ENCODE assay signal across 15 mouse cellular contexts in the genomic region with DNA sequence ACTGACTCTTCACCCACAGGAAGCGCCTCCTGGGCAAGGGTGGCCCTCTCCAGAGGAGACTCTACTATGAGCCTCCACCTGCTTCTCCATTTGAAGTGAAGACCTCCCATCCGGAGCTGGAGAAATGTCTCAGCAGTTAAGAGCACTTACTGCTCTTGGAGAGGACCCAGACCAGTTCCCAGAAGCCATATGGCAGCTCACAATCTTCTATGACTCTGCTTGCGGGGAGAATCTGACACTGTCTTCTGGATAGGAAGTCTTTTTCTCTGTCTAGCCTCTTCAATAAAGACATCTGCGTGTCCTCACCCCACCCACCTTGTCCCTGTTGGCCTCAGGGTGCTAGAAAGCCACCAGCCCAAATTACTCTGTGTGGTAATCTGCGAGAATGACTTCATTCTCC. TPM values are rescaled to one million over a fixed set of nuclear protein-coding genes. Genes with fewer than 3 reads are reported as not detected.
DNase-seq lines count a peak whose midpoint lies in the region; ATAC-seq and TF ChIP-seq lines count a peak whose summit lies in the region.
"Had no signal": no experiment of that assay in that cellular context is flagged by ENCODE, and none has a peak within 500 bp of the region (broad histone marks: within the 10 kb centered on the region; RNA-seq: fewer than 3 reads in every experiment).

No protein-coding gene starts in this region.

- DNase-seq in cerebellum, adult 2 months, result peak in 1 of 2 experiments; percentile 39
- DNase-seq in heart, postnatal 36 days, result no peak
- DNase-seq in lung, adult 2 months, result no peak
- no peak for DNase-seq in urinary bladder, adult 2 months (ENCODE audit: low spot score)
- DNase-seq: gastrocnemius, postnatal 10 days; kidney, adult 18-20 months; lung, postnatal 14 days had no signal

- no peak for ATAC-seq in cerebellum, adult (ENCODE audit: insufficient number of reproducible peaks, low FRiP score, low TSS enrichment)
- ATAC-seq in heart, embryonic 12.5 days (ENCODE audit: insufficient number of reproducible peaks, low FRiP score), result no peak
- ATAC-seq in lung, embryonic 16.5 days (ENCODE audit: low read depth), result no peak
- ATAC-seq: forebrain, embryonic 15.5 days had no signal

- peaks cover 52% of the 10 kb centered on the region for H3K4me1 ChIP-seq in cerebellum, adult 2 months (ENCODE audit: control insufficient read depth, insufficient read depth, low read length)
- H3K4me1 ChIP-seq in heart, embryonic 12.5 days (replicated peaks), result peaks cover 89% of the 10 kb centered on the region
- H3K4me1 ChIP-seq in lung, embryonic 16.5 days (replicated peaks; ENCODE audit: control insufficient read depth, insufficient read depth, low read length), result peaks cover 84% of the 10 kb centered on the region
- H3K4me1 ChIP-seq in lung, adult 2 months (ENCODE audit: control insufficient read depth, insufficient read depth, low read length), result peaks cover 57% of the 10 kb centered on the region
- H3K4me1 ChIP-seq in small intestine, adult 2 months (ENCODE audit: control insufficient read depth, insufficient read depth, insufficient read length, low read length), result peaks cover 50% of the 10 kb centered on the region

- H3K27me3 ChIP-seq in cerebellum, adult 2 months (ENCODE audit: control insufficient read depth, insufficient read depth, low read length), result no peaks in the 10 kb centered on the region
- no peaks in the 10 kb centered on the region for H3K27me3 ChIP-seq in heart, embryonic 12.5 days (replicated peaks)
- H3K27me3 ChIP-seq in lung, embryonic 16.5 days (ENCODE audit: control insufficient read depth, insufficient read depth, low read depth, low read length), result no peaks in the 10 kb centered on the region
- no peaks in the 10 kb centered on the region for H3K27me3 ChIP-seq in small intestine, adult 2 months (ENCODE audit: control insufficient read depth, insufficient read depth, low read length)
- H3K27me3 ChIP-seq: stomach, embryonic 15.5 days had no signal

- TF ChIP-seq POLR2A in cerebellum, adult 2 months (IDR thresholded peaks at IDR 0.05; ENCODE audit: borderline replicate concordance, insufficient read depth, low read length), result no peak
- no peak for TF ChIP-seq POLR2A in lung, adult 2 months (IDR thresholded peaks at IDR 0.05; ENCODE audit: borderline replicate concordance, extremely low read depth, low read depth, low read length)
- TF ChIP-seq POLR2A in small intestine, adult 2 months (IDR thresholded peaks at IDR 0.05; ENCODE audit: low read depth, low read length), result no peak

- no peak overlapping the region for H3K9ac ChIP-seq in heart, embryonic 12.5 days
- H3K9ac ChIP-seq in lung, embryonic 16.5 days (ENCODE audit: low read length), result no peak overlapping the region
- H3K9ac ChIP-seq: forebrain, embryonic 15.5 days; stomach, embryonic 15.5 days had no signal

- peaks cover 15% of the 10 kb centered on the region for H3K36me3 ChIP-seq in heart, embryonic 12.5 days
- no peaks in the 10 kb centered on the region for H3K36me3 ChIP-seq in lung, embryonic 16.5 days (ENCODE audit: control insufficient read depth, insufficient read depth, low read length)
- peaks cover 10% of the 10 kb centered on the region for H3K36me3 ChIP-seq in small intestine, adult 2 months (ENCODE audit: control insufficient read depth, insufficient read depth, low read length)
- H3K36me3 ChIP-seq: forebrain, embryonic 15.5 days; stomach, embryonic 15.5 days had no signal

- no peaks in the 10 kb centered on the region for H3K9me3 ChIP-seq in heart, embryonic 12.5 days (replicated peaks)
- no peaks in the 10 kb centered on the region for H3K9me3 ChIP-seq in lung, embryonic 16.5 days (ENCODE audit: control insufficient read depth, low read length)
- H3K9me3 ChIP-seq: forebrain, embryonic 15.5 days; stomach, embryonic 15.5 days had no signal

- 36% methylated on average over 5 of the region's 5 CpGs for WGBS in cerebellum, adult 2 months
- WGBS in heart, embryonic 12.5 days, result 78% methylated on average over 5 of the region's 5 CpGs
- WGBS in lung, embryonic 16.5 days, result 68% methylated on average over 5 of the region's 5 CpGs
- WGBS in lung, adult 2 months, result 27% methylated on average over 5 of the region's 5 CpGs
- 58% methylated on average over 5 of the region's 5 CpGs for WGBS in small intestine, adult 2 months

- TF ChIP-seq CTCF in cerebellum, adult 2 months (IDR thresholded peaks at IDR 0.05; ENCODE audit: borderline replicate concordance, insufficient read depth, low read depth, low read length), result no peak
- no peak for TF ChIP-seq CTCF in lung, adult 2 months (IDR thresholded peaks at IDR 0.05; ENCODE audit: insufficient read depth, low read length)
- no peak for TF ChIP-seq CTCF in small intestine, adult 2 months (IDR thresholded peaks at IDR 0.05; ENCODE audit: extremely low read depth, insufficient read length, insufficient replicate concordance, low read depth, low read length)

- intact Hi-C loops in heart, postnatal 36 days (cut with DNase I), result loop anchor here (10.0 kb wide), 1 partner anchor 572 kb away; no protein-coding TSS in a partner anchor

- no peak overlapping the region for H3K4me3 ChIP-seq in cerebellum, adult 2 months (replicated peaks; ENCODE audit: insufficient read depth, low read depth, low read length)
- no peak overlapping the region for H3K4me3 ChIP-seq in heart, embryonic 12.5 days
- no peak overlapping the region for H3K4me3 ChIP-seq in lung, embryonic 16.5 days (ENCODE audit: low read length)
- H3K4me3 ChIP-seq in lung, adult 2 months (replicated peaks; ENCODE audit: extremely low read depth, low read depth, low read length), result no peak overlapping the region
- H3K4me3 ChIP-seq in small intestine, adult 2 months (ENCODE audit: low read depth, low read length), result no peak overlapping the region
- H3K4me3 ChIP-seq: forebrain, embryonic 15.5 days; stomach, embryonic 15.5 days had no signal

- H3K4me2 ChIP-seq in heart, embryonic 12.5 days, result no peak overlapping the region
- H3K4me2 ChIP-seq in lung, embryonic 16.5 days (ENCODE audit: low read depth, low read length), result 0 out of 2 replicates have a peak overlapping the region, but pooled peaks have one; percentile 4
- H3K4me2 ChIP-seq: forebrain, embryonic 15.5 days; liver, embryonic 11.5 days had no signal

- H3K27ac ChIP-seq in cerebellum, adult 2 months (ENCODE audit: insufficient read depth, low read length), result peak overlapping the region; percentile 31; the same call in 1 of the 2 replicates
- peak overlapping the region; percentile 3; the same call in 1 of the 2 replicates for H3K27ac ChIP-seq in heart, embryonic 12.5 days (ENCODE audit: poor library complexity, severe bottlenecking)
- H3K27ac ChIP-seq in lung, embryonic 16.5 days (ENCODE audit: low read length), result 0 out of 2 replicates have a peak overlapping the region, but pooled peaks have one; percentile 10
- peak overlapping the region; percentile 0; the same call in 1 of the 2 replicates for H3K27ac ChIP-seq in small intestine, adult 2 months (ENCODE audit: insufficient read depth, low read depth, low read length)
- H3K27ac ChIP-seq: forebrain, embryonic 15.5 days had no signal

RNA-seq across cellular contexts. Expression of a gene that starts 4.6 kb away (rescaled TPM):
- polyA plus RNA-seq in cerebellum, adult 2 months (2012; rRNA removed), result 127 and 162 TPM in 2 replicates
- polyA plus RNA-seq in heart, embryonic 12.5 days (2016; fragmentation: Nextera tagmentation; extraction: Ambion mirVana), result 107 and 109 TPM in 2 replicates
- 100 to 1,000 TPM; 252 to 272 TPM for total RNA-seq in heart, postnatal 36 days (2021)
- 165 and 167 TPM in 2 replicates for polyA plus RNA-seq in lung, embryonic 16.5 days (2015; fragmentation: Nextera tagmentation; extraction: Ambion mirVana)
- polyA plus RNA-seq in lung, adult 2 months (2012; rRNA removed), result 631 and 728 TPM in 2 replicates
- 253 and 689 TPM in 2 replicates for polyA plus RNA-seq in small intestine, adult 2 months (2012; rRNA removed)
- polyA plus RNA-seq in urinary bladder, adult 2 months (2012; rRNA removed), result 92.4 and 119 TPM in 2 replicates

RNA-seq across cellular contexts. Expression of a gene that starts 21.7 kb away (rescaled TPM):
- 17.6 and 19.6 TPM in 2 replicates for polyA plus RNA-seq in cerebellum, adult 2 months (2012; rRNA removed)
- 69.7 and 78.3 TPM in 2 replicates for polyA plus RNA-seq in heart, embryonic 12.5 days (2016; fragmentation: Nextera tagmentation; extraction: Ambion mirVana)
- 10 to 100 TPM; 16.3 to 18.2 TPM for total RNA-seq in heart, postnatal 36 days (2021)
- 68.3 and 68.8 TPM in 2 replicates for polyA plus RNA-seq in lung, embryonic 16.5 days (2015; fragmentation: Nextera tagmentation; extraction: Ambion mirVana)
- polyA plus RNA-seq in lung, adult 2 months (2012; rRNA removed), result 40.6 and 53.9 TPM in 2 replicates
- polyA plus RNA-seq in small intestine, adult 2 months (2012; rRNA removed), result 11.4 and 12.8 TPM in 2 replicates
- 53.4 and 56.2 TPM in 2 replicates for polyA plus RNA-seq in urinary bladder, adult 2 months (2012; rRNA removed)

RNA-seq across cellular contexts. Expression of a gene that starts 22.5 kb away (rescaled TPM):
- polyA plus RNA-seq in cerebellum, adult 2 months (2012; rRNA removed), result 8.0 and 8.6 TPM in 2 replicates
- 114 and 124 TPM in 2 replicates for polyA plus RNA-seq in heart, embryonic 12.5 days (2016; fragmentation: Nextera tagmentation; extraction: Ambion mirVana)
- total RNA-seq in heart, postnatal 36 days (2021), result 10 to 100 TPM; 12.9 to 13.4 TPM
- polyA plus RNA-seq in lung, embryonic 16.5 days (2015; fragmentation: Nextera tagmentation; extraction: Ambion mirVana), result 148 and 152 TPM in 2 replicates
- 41.5 and 42.5 TPM in 2 replicates for polyA plus RNA-seq in lung, adult 2 months (2012; rRNA removed)
- polyA plus RNA-seq in small intestine, adult 2 months (2012; rRNA removed), result 7.2 and 10.0 TPM in 2 replicates
- polyA plus RNA-seq in urinary bladder, adult 2 months (2012; rRNA removed), result 84.6 and 90.5 TPM in 2 replicates
- total RNA-seq: common myeloid progenitor, adult 5-6 weeks had no signal

RNA-seq across cellular contexts. Expression of a gene that starts 37.0 kb away (rescaled TPM):
- 105 and 107 TPM in 2 replicates for polyA plus RNA-seq in cerebellum, adult 2 months (2012; rRNA removed)
- polyA plus RNA-seq in heart, embryonic 12.5 days (2016; fragmentation: Nextera tagmentation; extraction: Ambion mirVana), result 11.1 and 12.3 TPM in 2 replicates
- 1 to 10 TPM; 1.6 to 1.8 TPM for total RNA-seq in heart, postnatal 36 days (2021)
- polyA plus RNA-seq in lung, embryonic 16.5 days (2015; fragmentation: Nextera tagmentation; extraction: Ambion mirVana), result 19.2 and 19.7 TPM in 2 replicates
- polyA plus RNA-seq in lung, adult 2 months (2012; rRNA removed), result 9.3 and 14.3 TPM in 2 replicates
- polyA plus RNA-seq in small intestine, adult 2 months (2012; rRNA removed), result 2.7 and 4.6 TPM in 2 replicates
- polyA plus RNA-seq in urinary bladder, adult 2 months (2012; rRNA removed), result 3.6 and 4.3 TPM in 2 replicates
- total RNA-seq: common myeloid progenitor, adult 5-6 weeks had no signal

RNA-seq across cellular contexts. Expression of a gene that starts 48.6 kb away (rescaled TPM):
- polyA plus RNA-seq in cerebellum, adult 2 months (2012; rRNA removed), result 79.9 and 85.7 TPM in 2 replicates
- 101 and 104 TPM in 2 replicates for polyA plus RNA-seq in heart, embryonic 12.5 days (2016; fragmentation: Nextera tagmentation; extraction: Ambion mirVana)
- total RNA-seq in heart, postnatal 36 days (2021), result 10 to 100 TPM; 29.7 to 29.8 TPM
- polyA plus RNA-seq in lung, embryonic 16.5 days (2015; fragmentation: Nextera tagmentation; extraction: Ambion mirVana), result 126 and 129 TPM in 2 replicates
- 21.7 and 31.5 TPM in 2 replicates for polyA plus RNA-seq in lung, adult 2 months (2012; rRNA removed)
- polyA plus RNA-seq in small intestine, adult 2 months (2012; rRNA removed), result 7.9 and 8.4 TPM in 2 replicates
- 128 and 134 TPM in 2 replicates for polyA plus RNA-seq in urinary bladder, adult 2 months (2012; rRNA removed)
